Mouse (Mus musculus) testis, adult 2 months (tissue): Measurements from ENCODE around the gene Sorl1. TPM values are rescaled to one million over a fixed set of nuclear protein-coding genes. Genes with fewer than 3 reads are reported as not detected.

Source experiments
- H3K27ac ChIP-seq: fragments of 200-500 bp; 2 replicates; pipeline ENCODE4 v1.5.1; 2012; ENCODE audit warnings: low read depth, low read length; ENCODE audit not compliant: control insufficient read depth, insufficient read depth
- H3K27me3 ChIP-seq: fragments of 200-500 bp; 2 replicates; pipeline ENCODE4 v1.6.1; 2012; ENCODE audit warnings: mild to moderate bottlenecking, low read length, moderate library complexity; ENCODE audit not compliant: control insufficient read depth, insufficient read depth
- H3K36me3 ChIP-seq: fragments of 200-500 bp; 2 replicates; pipeline ENCODE4 v1.6.1; 2012; ENCODE audit warnings: mild to moderate bottlenecking, low read length; ENCODE audit not compliant: control insufficient read depth, insufficient read depth
- H3K4me1 ChIP-seq: fragments of 200-500 bp; 2 replicates; pipeline ENCODE4 v1.6.1; 2012; ENCODE audit warnings: low read length; ENCODE audit not compliant: control insufficient read depth, insufficient read depth
- H3K4me3 ChIP-seq: fragments of 200-500 bp; 2 replicates; pipeline ENCODE4 v1.5.1; 2012; ENCODE audit warnings: low read depth, mild to moderate bottlenecking, low read length, moderate library complexity, mixed read lengths; ENCODE audit not compliant: control insufficient read depth
- CTCF ChIP-seq: fragments of 200-500 bp; IDR thresholded peaks from 2 replicates; pipeline ENCODE4 v1.5.1; 2012; ENCODE audit warnings: low read depth, mild to moderate bottlenecking, inconsistent platforms, low read length, moderate library complexity; ENCODE audit not compliant: control insufficient read depth, insufficient read depth, insufficient replicate concordance
- POLR2A ChIP-seq: fragments of 200-500 bp; IDR thresholded peaks from 2 replicates; pipeline ENCODE4 v1.6.1; 2012; ENCODE audit warnings: low read depth, mild to moderate bottlenecking, inconsistent platforms, low read length, moderate library complexity; ENCODE audit not compliant: control insufficient read depth
- polyA plus RNA-seq: library from polyadenylated mRNA; depleted of rRNA; stranded (reverse); fragments of >200 nt; gene quantifications from 2 replicates; pipeline ENCODE4 v1.2.3, GENCODE M21; 2012

The Sorl1 gene
- polyA plus RNA-seq, 1 experiment: 3.7 TPM

- H3K27me3 ChIP-seq: no peaks in the 10 kb centered on the region
- H3K4me3 ChIP-seq: no peak overlapping the region
- H3K4me1 ChIP-seq: no peaks in the 10 kb centered on the region
- no peaks in the 10 kb centered on the region for H3K36me3 ChIP-seq
- H3K27ac ChIP-seq: no peak overlapping the region
- TF ChIP-seq CTCF (no peak), POLR2A (no peak)
Measured at GRCm38 (mm10) chr9:42138248-42138858, 14.3 kb upstream of the Sorl1 start.

- H3K4me3 ChIP-seq: no peak overlapping the region
- no peaks in the 10 kb centered on the region for H3K27me3 ChIP-seq
- no peak overlapping the region for H3K27ac ChIP-seq
- TF ChIP-seq POLR2A (no peak), CTCF (no peak)
- H3K4me1 ChIP-seq: no peaks in the 10 kb centered on the region
- no peaks in the 10 kb centered on the region for H3K36me3 ChIP-seq
Measured at GRCm38 (mm10) chr9:42137578-42137977, 13.5 kb upstream of the Sorl1 start.

- no peaks in the 10 kb centered on the region for H3K36me3 ChIP-seq
- no peaks in the 10 kb centered on the region for H3K27me3 ChIP-seq
- H3K4me1 ChIP-seq: peaks cover 4% of the 10 kb centered on the region
- TF ChIP-seq CTCF (no peak), POLR2A (no peak)
- H3K27ac ChIP-seq: no peak overlapping the region
- H3K4me3 ChIP-seq: no peak overlapping the region
Measured at GRCm38 (mm10) chr9:42130793-42131760, 7.0 kb upstream of the Sorl1 start.

- no peak for TF ChIP-seq CTCF
- no peak for TF ChIP-seq POLR2A
- Histone ChIP-seq H3K4me3 (no peak overlapping the region), H3K27me3 (0 out of 2 replicates have a peak, but pooled peaks cover 2% of the 10 kb centered on the region), H3K36me3 (no peaks in the 10 kb centered on the region), H3K27ac (no peak overlapping the region), H3K4me1 (peaks cover 17% of the 10 kb centered on the region)
Measured at GRCm38 (mm10) chr9:42127983-42128382, 3.9 kb upstream of the Sorl1 start.

- Histone ChIP-seq H3K36me3 (no peaks in the 10 kb centered on the region), H3K4me3 (no peak overlapping the region), H3K27ac (no peak overlapping the region), H3K27me3 (0 out of 2 replicates have a peak, but pooled peaks cover 2% of the 10 kb centered on the region), H3K4me1 (peaks cover 17% of the 10 kb centered on the region)
- TF ChIP-seq POLR2A (no peak), CTCF (no peak)
Measured at GRCm38 (mm10) chr9:42125262-42125982, 1.3 kb upstream of the Sorl1 start.

GRCm38 (mm10) chr9:42123204-42123603, 893 bp downstream of the Sorl1 start:
- peaks cover 16% of the 10 kb centered on the region for H3K4me1 ChIP-seq
- 0 out of 2 replicates have a peak, but pooled peaks cover 2% of the 10 kb centered on the region for H3K27me3 ChIP-seq
- no peak overlapping the region for H3K27ac ChIP-seq
- no peaks in the 10 kb centered on the region for H3K36me3 ChIP-seq
- H3K4me3 ChIP-seq: peak overlapping the region; percentile 93
- no peak for TF ChIP-seq POLR2A
- no peak for TF ChIP-seq CTCF
